Mouse (Mus musculus) common myeloid progenitor, adult 5-6 weeks (primary cell): ENCODE results near the gene Magt1. TPM values are rescaled to one million over a fixed set of nuclear protein-coding genes. Genes with fewer than 3 reads are reported as not detected.
A peak's percentile ranks its signal among the peaks of the same experiment; 100 is the strongest.
"Not testable (repeated sequence)": the region's sequence is repeated elsewhere in the genome, so short reads cannot be mapped to it uniquely, and the experiment has no call there.

Experiments
- ATAC-seq: replicated peaks from 2 replicates; pipeline ENCODE4 v1.8.0; 2016; ENCODE audit warnings: low read depth, mild to moderate bottlenecking, moderate TSS enrichment, inconsistent platforms; ENCODE audit not compliant: poor library complexity, severe bottlenecking
- total RNA-seq: library from RNA; stranded (forward); fragments of 200-1000, 187-1606 nt; gene quantifications from 2 replicates; pipeline ENCODE4 v1.2.3, GENCODE M21; 2017

The Magt1 gene
- 77.3 and 80.5 TPM in 2 replicates for total RNA-seq

- peak; percentile 85 for ATAC-seq
Measured at GRCm38 (mm10) chrX:106011465-106012159, at the start of gene Magt1. Gene Magt1 (minus strand): TSS chrX:106011906.

GRCm38 (mm10) chrX:106048191-106048590 lies 36.5 kb upstream of the Magt1 start:
- no peak for ATAC-seq

- ATAC-seq = no peak
Measured at GRCm38 (mm10) chrX:106045928-106046327, 34.2 kb upstream of the Magt1 start.

GRCm38 (mm10) chrX:106045455-106045854 lies 33.7 kb upstream of the Magt1 start:
- ATAC-seq = no peak

- ATAC-seq = peak; percentile 88
Measured at GRCm38 (mm10) chrX:106043863-106044617, 32.3 kb upstream of the Magt1 start.

- no peak for ATAC-seq
Measured at GRCm38 (mm10) chrX:106037185-106037752, 25.6 kb upstream of the Magt1 start.

- peak; percentile 45; the same call in 1 of the 2 replicates for ATAC-seq
Measured at GRCm38 (mm10) chrX:106035727-106036126, 24.0 kb upstream of the Magt1 start.

- ATAC-seq = 0 out of 2 replicates have a peak, but pooled peaks have one; percentile 13
Measured at GRCm38 (mm10) chrX:106031124-106031523, 19.4 kb upstream of the Magt1 start.

- no peak for ATAC-seq
Measured at GRCm38 (mm10) chrX:106030176-106030575, 18.5 kb upstream of the Magt1 start.

- ATAC-seq = no peak
Measured at GRCm38 (mm10) chrX:106027343-106027674, 15.6 kb upstream of the Magt1 start.

GRCm38 (mm10) chrX:106026418-106027342 lies 15.0 kb upstream of the Magt1 start, which contains the start of gene Atp7a:
Gene Atp7a (plus strand): TSS chrX:106027276.
- ATAC-seq = peak; percentile 91

GRCm38 (mm10) chrX:106017516-106017915 lies 5.8 kb upstream of the Magt1 start:
- no peak for ATAC-seq

GRCm38 (mm10) chrX:106017102-106017501 lies 5.4 kb upstream of the Magt1 start:
- ATAC-seq = no peak

- peak; percentile 60 for ATAC-seq
Measured at GRCm38 (mm10) chrX:106015571-106016322, 4.0 kb upstream of the Magt1 start, which contains the start of gene Cox7b. Gene Cox7b (plus strand): TSS chrX:106015700.

GRCm38 (mm10) chrX:106014741-106015377 lies 3.2 kb upstream of the Magt1 start:
- not testable (repeated sequence) for ATAC-seq

- no peak for ATAC-seq
Measured at GRCm38 (mm10) chrX:106013217-106013616, 1.5 kb upstream of the Magt1 start.

GRCm38 (mm10) chrX:106012559-106012958 lies 853 bp upstream of the Magt1 start:
- no peak for ATAC-seq

GRCm38 (mm10) chrX:106010762-106011161 lies 944 bp downstream of the Magt1 start:
- no peak for ATAC-seq

- ATAC-seq = no peak
Measured at GRCm38 (mm10) chrX:106001605-106002004, 10.1 kb downstream of the Magt1 start.
